Mouse (Mus musculus) layer of hippocampus, adult 9-10 months (tissue): ENCODE measurements around the gene Cd200r4.
"Not testable (repeated sequence)": the region's sequence is repeated elsewhere in the genome, so short reads cannot be mapped to it uniquely, and the experiment has no call there.

ENCODE experiments used
- DNase-seq: peaks from one replicate; pipeline ENCODE4 v3.0.0; 2022; ENCODE audit warnings: low spot score

The Cd200r4 gene

DNA sequence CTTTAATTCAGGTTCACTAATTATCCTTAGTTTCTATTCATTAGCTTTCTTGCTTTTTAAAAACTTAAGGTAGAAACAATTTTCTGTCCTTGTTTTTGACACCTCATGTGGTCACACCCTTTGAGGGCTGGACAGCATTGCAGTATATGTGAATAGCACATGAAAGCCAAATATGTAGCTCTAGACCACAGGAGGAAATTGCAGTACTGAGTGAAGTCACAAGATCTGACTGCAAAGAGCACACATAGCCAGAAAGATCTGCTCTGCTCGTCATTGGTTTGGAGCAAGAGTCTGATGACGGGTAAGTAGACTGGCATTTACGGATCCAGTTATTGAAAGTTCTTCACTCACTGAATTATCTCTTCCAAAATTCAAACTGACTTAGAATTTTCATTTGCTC, at the start of gene Cd200r4:
Gene Cd200r4, plus strand, starts transcription at position 190 of the 400 bp plus-strand sequence.
- no peak for DNase-seq

DNA sequence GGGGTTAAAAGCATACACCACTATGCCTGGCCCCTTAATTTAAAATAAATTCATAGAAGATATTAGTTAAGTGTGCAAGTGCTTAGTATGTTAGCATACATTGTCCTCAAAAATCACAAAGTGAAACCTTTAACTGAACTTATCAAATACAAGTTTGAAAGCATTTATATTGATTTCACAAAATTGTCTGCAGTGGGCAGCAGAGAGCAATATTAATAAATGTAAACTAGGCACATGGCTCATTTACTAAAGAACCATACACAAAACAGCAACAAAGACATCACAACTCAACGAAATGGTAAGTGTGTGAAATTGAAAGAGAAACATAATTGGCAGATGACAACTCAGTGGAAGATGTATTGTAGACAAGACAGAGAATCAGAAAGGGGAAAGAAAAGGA, 49.7 kb upstream of the Cd200r4 start:
- DNase-seq: no peak

DNA sequence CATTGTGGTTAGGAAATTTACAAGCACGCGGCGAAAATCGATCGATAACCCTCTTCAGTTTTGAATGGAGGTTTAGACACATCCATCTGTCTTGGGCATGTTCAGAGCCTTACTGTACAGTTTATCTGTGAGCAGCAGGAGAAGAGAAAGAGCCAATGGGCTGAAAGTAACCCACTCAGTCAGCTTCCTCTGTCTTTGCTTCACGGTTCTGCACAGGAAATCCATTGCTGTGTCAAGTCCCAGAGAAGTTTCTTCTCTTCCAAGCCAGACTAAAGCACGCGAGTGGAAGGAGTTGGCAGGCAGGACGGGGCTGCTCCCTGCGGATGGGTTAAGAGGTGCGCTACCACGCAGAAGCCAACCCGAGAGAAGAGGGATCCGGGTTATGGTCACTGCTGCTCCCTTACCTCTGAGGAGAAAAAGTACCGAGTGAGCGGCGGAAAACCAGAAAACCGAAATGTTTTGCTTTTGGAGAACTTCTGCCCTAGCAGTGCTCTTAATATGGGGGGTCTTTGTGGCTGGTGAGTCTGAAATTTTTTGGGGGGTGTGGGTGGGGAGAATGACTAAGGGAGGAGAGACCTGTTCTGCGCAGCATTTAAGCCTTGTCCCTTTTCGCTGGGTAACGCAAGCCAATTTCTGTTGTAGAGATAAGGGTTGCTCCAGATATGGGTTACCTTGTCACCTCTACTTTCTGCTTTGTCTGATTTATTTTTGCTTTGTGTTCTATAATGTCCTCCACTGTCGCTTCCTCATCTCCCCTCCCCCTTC, 45.8 kb upstream of the Cd200r4 start, which contains the start of gene Cd200r1:
Gene Cd200r1, plus strand, starts transcription at position 182 of the 765 bp plus-strand sequence.
- DNase-seq: no peak

DNA sequence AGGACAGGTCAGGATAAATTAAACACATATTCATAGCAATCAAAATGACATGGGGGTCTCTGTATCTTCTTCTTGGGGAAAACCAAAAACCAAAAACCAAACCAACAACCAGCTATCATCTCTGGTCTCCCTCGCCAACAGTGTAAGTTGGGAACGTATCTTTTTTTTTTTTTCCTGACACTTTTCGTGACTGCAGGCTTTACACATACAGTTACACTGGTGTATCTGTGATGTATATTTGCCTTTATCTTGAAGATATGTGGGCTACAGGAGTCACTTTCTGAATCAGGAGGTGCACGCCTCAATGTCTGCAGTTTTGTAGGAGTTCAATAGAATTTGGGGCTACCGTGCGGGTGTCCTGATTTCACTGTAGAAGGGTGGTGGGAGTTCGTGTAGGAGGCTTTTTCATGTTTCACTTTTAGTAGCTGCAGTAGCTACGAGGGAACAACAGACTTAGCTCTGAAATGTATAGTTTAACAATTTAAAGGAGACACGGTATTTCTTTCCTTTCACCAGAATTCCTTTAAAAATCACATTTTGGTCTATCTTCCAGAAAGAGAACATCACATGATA, 45.1 kb upstream of the Cd200r4 start:
- no peak for DNase-seq

DNA sequence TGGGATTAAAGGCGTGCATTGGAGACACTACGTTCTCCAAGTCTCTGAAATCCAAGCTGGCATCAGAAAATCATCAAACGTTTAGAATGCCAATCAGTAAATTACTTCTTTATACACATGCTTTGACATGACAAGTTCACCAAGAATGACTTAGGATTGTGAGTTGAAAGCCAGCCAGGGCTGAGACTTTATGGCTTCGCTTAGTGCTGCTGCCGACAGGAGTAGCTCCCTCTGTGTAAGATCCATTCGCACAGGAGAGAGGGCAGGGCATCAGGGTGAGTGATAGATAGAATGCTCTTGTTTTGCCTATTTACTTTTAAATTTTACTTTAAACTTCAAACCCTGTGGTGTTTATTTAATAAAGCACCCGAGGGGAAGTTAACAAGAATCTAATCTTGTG, 44.0 kb upstream of the Cd200r4 start:
- DNase-seq: no peak

DNA sequence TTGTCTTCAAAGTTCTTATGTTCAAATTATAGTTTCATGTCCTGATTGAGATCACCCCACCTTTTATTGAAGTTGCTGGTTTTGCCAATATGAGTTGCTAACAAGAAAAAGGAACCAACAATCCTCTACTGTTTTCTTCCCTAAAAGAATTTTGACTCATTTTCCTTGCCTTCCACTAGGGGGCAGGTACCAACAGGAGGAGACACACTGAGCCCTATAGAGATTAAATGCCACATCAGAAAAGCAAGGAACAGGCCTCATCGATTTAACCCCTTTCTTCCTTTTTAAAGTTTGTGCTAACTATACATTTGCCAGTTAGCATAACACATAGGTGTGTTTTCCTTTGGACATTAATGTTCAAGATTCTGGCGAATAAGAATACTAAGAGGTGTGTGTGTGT, 43.6 kb upstream of the Cd200r4 start:
- no peak for DNase-seq

DNA sequence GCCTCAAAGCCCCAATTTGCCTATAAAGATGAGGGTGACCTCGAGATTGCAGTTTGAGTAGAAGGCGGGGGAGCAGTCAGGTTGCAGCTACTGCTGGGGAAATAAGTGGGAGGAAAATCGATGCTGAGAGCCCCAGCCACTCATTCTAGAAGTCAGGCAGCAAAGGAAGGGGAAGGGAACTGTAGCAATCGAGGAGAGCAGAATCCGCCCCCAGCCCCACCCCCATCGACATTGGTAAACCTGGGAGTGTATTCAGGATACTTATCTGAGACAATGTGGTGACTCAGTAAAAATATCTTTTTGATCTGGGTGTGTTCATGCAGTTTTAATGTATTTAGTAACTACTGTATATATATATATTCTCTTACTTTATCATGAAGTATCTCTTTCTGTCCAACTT, 39.0 kb upstream of the Cd200r4 start:
- no peak for DNase-seq

DNA sequence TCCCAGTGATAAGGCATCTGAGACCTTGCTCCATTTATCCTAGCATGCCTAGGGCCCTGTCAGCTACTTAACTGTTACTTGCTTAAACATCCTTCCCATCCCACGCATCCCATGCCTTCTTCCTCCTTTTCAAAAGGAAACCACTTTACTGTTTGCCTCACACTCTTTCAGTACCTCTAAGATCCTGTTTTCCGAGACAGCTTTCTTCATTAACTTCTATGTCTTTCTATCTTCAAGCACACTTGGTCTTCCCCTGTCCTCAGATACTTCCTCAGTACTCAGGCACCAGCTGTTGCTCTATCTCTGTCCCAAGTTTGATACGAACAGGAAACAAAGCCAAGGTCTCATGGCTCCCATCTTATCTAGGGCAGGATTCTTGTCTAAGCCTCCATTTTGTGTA, 37.9 kb upstream of the Cd200r4 start:
- no peak for DNase-seq

DNA sequence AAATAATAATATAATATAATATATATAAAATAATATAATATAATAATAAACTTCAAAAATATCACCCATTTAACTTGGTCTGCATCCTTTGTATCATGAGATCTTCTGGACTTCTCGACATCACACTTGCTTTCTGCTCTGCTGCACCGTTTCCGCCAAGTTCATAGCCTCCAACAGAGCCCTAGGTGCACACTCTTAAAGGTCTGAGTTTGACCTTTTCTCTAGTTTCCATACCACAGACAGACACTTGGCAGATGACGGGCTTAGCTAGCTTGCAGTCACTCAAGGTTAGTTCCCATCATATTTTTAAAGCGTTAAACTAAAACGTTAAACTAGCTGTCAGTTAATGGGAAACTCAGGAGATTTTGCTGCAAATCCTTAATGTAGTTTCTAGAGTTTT, 37.3 kb upstream of the Cd200r4 start:
- DNase-seq: no peak

DNA sequence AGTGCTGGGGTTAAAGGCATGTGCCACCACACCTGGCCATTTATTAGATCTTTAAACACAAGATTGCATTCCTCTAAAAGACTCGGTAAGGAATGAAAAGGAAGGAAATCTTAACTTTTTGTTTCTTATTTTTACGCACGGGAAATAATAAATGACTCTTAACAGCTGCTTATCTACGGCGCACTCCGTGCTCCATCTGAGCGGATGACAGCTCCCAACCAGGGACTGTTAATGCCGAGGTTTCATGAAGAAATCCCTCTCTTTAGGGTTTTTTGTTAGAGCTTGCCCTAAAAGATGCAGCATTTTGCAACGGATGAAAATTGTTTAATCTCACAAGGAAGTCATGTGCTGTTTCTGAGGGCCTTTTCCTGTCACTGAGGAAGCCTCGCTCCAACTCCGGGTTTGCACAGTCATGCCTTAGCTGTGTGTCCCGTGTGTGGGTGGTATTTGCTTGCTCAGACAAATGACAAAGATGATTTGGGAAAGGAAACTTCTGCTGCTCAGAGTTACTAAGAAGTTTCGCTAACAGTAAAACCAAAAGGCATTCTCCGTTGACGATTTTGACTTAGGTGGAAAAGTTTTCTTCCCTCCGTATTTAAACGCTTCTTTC, 32.9 kb upstream of the Cd200r4 start:
- DNase-seq: no peak

DNA sequence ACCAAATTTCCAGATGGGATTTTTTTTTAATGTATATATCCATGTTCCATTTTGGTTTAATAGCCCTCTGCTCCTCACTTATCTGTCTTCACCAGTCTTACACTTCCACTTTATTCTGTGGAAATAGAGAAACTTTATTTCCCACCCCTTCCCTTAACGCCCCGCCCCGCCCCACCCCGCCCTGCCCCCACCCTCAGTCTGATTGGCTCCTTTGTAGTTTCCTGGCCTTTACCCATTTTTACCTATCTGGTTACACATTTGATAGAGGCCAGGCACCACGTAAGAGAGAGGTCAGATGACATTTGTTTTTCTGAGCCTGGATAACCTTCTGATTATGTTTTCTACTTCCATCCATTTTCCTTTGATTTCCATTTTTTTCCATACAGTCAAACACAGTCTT, 32.0 kb upstream of the Cd200r4 start:
- DNase-seq: no peak

DNA sequence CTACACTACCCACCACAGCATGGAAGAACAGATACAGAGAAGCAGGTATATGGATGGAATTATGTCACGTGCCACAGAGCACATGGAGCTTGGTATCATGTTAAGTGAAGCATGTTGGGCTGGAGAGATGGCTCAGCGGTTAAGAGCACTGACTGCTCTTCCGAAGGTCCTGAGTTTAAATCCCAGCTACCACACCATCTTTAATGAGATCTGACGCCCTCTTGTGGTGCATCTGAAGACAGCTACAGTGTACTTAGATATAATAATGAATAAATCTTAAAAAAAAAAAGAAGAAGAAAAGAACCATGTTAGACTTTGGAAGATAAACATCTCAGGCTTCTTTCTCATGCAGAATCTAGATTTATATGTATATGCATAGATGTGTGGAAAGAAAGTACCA, 30.8 kb upstream of the Cd200r4 start:
- DNase-seq: no peak

DNA sequence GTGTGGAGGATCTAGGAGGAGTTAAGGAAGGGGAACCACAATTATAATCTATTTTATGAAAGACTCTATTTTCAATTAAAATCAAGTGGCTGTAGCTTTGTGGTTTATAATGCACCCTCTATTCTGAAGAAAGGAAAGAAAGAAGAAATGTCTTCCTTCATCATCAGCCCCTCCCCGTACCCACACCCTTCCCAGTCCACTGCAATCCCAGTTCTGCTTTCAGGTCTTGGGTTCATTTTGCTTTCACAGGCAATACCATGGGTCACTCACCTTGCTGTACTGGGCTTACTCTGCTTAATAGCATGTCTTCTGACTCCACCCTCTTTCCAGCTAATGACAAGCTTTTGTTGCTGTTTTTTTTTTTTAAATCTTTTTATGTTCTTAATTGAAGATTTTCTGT, 24.6 kb upstream of the Cd200r4 start:
- DNase-seq: no peak

DNA sequence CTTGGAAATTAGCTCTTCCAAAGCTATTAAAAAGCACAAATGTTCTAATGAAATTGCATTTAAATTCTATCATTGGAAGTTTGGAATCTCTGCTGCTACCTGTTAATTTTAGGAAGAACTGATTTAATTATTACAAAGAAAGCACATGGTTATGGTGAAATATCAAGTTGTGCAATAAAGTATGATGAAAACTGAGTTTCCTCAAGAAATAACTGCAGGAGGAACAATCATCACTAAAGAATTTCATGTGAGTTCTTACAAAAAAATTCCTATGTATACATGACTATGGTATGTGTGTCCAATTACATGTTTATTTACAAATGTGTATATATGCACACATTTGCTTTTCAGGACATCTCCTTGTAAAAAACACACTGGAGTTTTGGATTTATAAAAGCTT, 17.1 kb upstream of the Cd200r4 start:
- DNase-seq: no peak

DNA sequence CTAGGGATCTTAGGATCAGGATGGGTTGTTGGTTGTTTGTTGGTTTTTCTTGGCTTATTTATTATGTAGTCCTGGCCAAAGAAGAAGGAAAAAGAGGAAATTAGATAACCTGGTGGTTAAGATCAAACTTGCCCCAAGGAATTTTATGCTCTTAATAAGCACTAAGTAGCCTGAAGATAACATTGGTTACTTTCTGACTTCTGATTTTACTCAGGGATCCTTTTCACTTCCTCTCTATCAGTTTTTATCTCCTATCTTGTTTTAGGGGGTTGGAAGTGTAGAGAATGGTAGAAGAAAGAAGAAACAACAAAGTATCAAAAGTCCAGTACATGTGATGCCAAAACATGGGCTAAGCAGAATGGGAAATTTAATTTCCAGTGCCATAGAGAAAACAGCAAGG, 5.6 kb upstream of the Cd200r4 start:
- DNase-seq: no peak

DNA sequence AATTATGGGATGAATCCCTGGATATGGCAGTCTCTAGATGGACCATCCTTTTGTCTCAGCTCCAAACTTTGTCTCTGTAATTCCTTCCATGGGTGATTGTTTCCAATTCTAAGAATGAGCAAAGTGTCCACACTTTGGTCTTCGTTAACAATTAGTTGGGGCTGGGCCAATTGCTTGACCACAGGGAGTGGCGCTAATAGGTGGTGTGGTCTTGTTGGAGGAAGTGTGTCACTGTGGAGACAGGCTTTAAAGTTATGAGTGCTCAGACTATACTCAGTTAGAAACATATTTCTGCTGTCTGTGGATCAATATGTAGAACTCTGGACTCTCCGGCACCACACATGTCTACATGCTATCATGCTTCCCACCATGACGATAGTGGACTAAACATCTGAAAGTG, 1.3 kb upstream of the Cd200r4 start:
- DNase-seq: not testable (repeated sequence)

DNA sequence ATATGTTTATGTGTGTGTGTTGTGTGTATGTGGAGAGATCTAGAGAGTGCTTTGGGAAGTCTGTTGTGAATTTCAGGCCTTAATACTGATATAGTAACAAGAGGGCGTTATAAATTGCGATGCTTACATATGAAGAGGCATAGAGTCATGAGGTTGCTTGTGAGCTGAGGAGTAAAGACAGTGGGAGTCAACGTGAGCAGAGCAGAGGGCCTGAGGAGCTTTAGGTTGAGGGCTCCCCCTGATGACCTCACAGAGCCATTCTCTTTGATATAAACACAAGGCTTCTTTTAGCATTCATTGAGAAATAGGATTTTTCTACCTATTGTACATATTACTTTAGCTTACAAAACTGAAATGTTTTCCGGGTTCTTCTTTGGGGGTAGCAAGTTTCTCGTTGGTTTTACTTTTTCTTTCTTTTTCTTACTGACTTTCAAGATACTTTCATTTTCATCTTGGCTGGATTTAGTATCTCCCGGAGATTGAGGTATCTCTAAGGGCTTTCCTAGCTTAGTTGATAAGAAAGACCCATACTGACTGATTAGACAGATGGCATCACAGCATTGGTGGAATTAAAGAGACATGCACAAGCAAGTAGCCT, 1.0 kb downstream of the Cd200r4 start:
- no peak for DNase-seq

DNA sequence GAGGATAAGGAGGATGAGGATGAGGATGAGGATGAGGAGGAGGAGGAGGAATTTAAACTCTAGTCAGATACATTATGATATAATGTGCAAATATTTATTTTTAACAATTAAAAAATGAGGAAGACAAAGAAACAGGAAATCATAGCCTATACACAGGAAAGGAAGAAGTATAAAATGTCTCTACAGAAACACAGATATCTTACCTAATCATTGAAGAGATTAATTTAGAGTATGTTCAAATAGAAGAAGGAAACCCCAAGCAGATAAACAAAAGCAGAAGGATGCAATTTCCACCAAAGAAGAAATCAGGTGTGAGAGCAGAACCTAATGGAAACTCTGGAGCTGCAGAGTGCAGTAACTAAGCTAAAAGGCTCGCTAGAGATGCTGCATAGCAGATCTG, 6.5 kb downstream of the Cd200r4 start:
- DNase-seq: no peak

DNA sequence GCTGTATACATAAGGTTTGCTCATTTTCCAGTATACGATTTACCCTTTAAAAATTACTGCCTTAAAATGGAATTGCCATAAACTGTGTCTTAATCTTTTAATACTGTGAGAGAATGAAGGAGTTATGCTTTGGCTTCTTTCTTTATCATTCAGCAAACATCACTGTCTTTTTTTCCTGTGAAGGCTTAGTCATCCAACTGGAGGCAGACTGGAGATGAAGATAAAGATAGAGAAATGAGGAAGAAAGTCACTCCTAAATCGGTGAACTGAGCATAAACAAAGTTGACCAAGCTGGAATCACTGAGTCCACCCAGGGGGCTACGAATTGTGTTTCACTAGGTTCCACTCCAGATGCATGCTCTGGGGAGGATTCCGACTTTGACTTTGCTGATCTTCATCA, 9.0 kb downstream of the Cd200r4 start:
- no peak for DNase-seq

DNA sequence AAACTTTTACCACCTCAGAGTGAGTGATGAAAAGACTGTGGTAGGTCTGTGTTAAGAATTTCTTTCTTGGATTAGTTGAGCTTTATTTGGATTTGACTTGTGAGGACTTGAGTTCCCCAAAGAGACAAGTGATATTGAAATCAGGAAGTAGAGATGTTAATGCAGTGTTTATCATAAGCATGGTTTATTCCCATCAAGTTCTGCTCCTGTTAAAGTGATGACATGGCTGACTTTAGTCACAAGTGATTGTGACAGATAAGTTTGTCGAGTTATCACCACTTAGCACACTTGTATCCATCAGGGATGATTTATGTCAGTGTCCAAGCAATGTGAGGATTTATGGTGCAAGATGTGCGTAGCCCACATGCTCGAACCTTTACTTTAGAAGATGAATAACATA, 20.8 kb downstream of the Cd200r4 start:
- no peak for DNase-seq

DNA sequence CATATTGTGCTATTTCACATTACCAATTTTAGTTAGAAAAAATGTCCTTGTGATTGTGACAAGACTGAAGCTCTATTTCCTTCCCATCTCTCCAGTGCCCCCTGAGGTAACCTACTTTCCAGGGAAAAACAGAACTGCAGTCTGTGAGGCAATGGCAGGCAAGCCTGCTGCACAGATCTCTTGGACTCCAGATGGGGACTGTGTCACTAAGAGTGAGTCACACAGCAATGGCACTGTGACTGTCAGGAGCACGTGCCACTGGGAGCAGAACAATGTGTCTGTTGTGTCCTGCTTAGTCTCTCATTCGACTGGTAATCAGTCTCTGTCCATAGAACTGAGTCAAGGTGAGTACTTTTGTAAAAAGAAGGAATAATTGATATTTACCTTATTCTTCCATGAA, 21.7 kb downstream of the Cd200r4 start:
- DNase-seq: not testable (repeated sequence)

DNA sequence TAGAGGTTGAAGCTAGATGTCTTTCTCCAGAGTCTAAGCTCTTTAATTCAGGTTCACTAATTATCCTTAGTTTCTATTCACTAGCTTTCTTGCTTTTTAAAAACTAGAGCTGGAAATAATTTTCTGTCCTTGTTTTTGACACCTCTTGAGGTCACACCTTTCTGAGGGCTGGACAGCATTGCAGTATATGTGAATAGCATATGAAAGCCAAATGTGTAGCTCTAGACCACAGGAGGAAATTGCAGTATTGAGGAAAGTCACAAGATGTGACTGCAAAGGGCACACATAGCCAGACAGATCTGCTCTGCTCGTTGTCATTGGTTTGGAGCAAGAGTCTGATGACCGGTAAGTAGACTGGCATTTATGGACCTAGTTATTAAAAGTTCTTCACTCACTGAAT, 55.3 kb downstream of the Cd200r4 start, which contains the start of gene Cd200r2:
Gene Cd200r2, plus strand, starts transcription at position 301 of the 400 bp plus-strand sequence.
- DNase-seq: no peak

DNA sequence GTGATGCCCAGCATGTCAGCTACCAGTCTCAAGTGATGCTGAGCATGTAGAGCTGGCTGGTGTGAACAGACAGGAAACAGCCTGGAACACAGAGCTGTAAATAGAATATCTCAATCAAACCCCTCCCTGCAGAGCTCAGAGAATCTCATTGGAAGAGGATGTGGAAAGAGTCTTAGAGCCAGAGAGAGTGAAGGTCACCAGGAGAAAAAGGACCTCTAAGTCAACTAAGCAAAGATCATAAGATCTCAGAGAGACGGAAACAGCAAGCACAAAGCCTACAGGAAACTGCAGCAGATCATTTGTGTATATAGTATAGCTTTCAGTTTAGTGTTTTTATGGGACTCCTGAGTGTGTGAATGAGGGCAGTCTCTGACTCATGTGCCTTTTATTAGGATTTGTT, 63.6 kb downstream of the Cd200r4 start:
- DNase-seq: no peak
